Mouse (Mus musculus) thymus, adult 2 months (tissue): ENCODE measurements around the gene Snx33.

ENCODE experiments used
- CTCF ChIP-seq: fragments of 200-500 bp; IDR thresholded peaks from 2 replicates; pipeline ENCODE4 v1.5.1; 2012; ENCODE audit warnings: mild to moderate bottlenecking, control low read depth, low read length, moderate library complexity, borderline replicate concordance; ENCODE audit not compliant: control insufficient read depth, poor library complexity, insufficient read depth; ENCODE audit errors: extremely low read depth
- POLR2A ChIP-seq: fragments of 200-500 bp; IDR thresholded peaks from 2 replicates; pipeline ENCODE4 v1.6.1; 2012; ENCODE audit warnings: mild to moderate bottlenecking, low read length, control low read depth, moderate library complexity; ENCODE audit not compliant: control insufficient read depth, poor library complexity, insufficient read depth; ENCODE audit errors: extremely low read depth

DNA sequence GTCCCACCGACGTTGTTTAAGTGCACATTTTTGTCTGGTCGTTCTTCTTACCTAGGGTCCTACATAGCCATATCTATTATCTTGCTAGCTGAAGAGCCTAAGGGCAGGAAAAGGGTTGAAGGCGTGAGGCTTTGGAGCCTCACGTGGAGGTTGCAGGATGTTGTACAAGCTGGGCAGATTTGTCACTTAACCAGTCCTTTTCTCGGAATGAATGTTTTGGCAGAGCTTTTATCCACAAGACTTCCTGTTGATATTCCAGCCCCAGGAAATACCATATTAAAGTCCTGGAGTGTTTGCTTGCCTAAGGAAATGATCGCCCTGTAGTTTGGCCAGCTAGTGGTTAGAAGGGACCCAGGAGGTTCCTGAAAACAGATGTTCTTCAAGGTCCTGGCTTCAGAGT lies 10.2 kb upstream of the Snx33 start:
- TF ChIP-seq POLR2A (no peak), CTCF (no peak)
